Mouse (Mus musculus) MEL (cell line): Measurements from ENCODE around the gene Smarcc2. TPM values are rescaled to one million over a fixed set of nuclear protein-coding genes. Genes with fewer than 3 reads are reported as not detected.

Experiments used
- DNase-seq: peaks from one replicate; pipeline ENCODE4 v3.0.0; 2011; ENCODE audit warnings: low read depth, low spot score
- H3K27ac ChIP-seq: 2 replicates; pipeline ENCODE4 v1.5.1; 2012; ENCODE audit warnings: low read depth, mild to moderate bottlenecking, control low read depth, low read length, moderate library complexity; ENCODE audit not compliant: control insufficient read depth
- H3K27me3 ChIP-seq, 2 experiments: fragments of 150-350 bp in 1 of 2; sonication (generic) in 1 of 2; 2 replicates each; pipeline ENCODE4 v1.6.1; 2012; ENCODE audit warnings: low read length in 2 of 2, mild to moderate bottlenecking in 2 of 2, improper control_type of control experiment in 1 of 2, moderate library complexity in 1 of 2; ENCODE audit not compliant: insufficient read depth in 2 of 2, control insufficient read depth in 1 of 2
- H3K36me3 ChIP-seq, 2 experiments: 2 replicates each; pipeline ENCODE4 v1.6.1; 2012 to 2014; ENCODE audit warnings: low read length in 2 of 2, improper control_type of control experiment in 1 of 2, inconsistent platforms in 1 of 2, mild to moderate bottlenecking in 1 of 2; ENCODE audit not compliant: insufficient read depth in 2 of 2, control insufficient read depth in 1 of 2
- H3K4me1 ChIP-seq, 2 experiments: fragments of 150-350 bp in 1 of 2; sonication (generic) in 1 of 2; 2 replicates each; pipeline ENCODE4 v1.6.1; 2012; ENCODE audit warnings: low read length in 2 of 2, improper control_type of control experiment in 1 of 2, mild to moderate bottlenecking in 1 of 2; ENCODE audit not compliant: insufficient read depth in 2 of 2, control insufficient read depth in 1 of 2
- H3K4me3 ChIP-seq, 2 experiments: fragments of 150-350 bp in 1 of 2; sonication (generic) in 1 of 2; 2 replicates each; pipeline ENCODE4 v1.5.1; 2012; ENCODE audit warnings: low read depth in 2 of 2, low read length in 2 of 2, mild to moderate bottlenecking in 2 of 2, moderate library complexity in 2 of 2, control low read depth in 1 of 2, improper control_type of control experiment in 1 of 2; ENCODE audit not compliant: control insufficient read depth in 1 of 2, insufficient read depth in 1 of 2
- H3K79me2 ChIP-seq: 2 replicates; pipeline ENCODE4 v1.6.1; 2012; ENCODE audit warnings: mild to moderate bottlenecking, low read length, moderate library complexity; ENCODE audit not compliant: control insufficient read depth, poor library complexity, insufficient read depth
- H3K9ac ChIP-seq: 2 replicates; pipeline ENCODE4 v1.6.1; 2012; ENCODE audit warnings: low read depth, mild to moderate bottlenecking, control low read depth, low read length, moderate library complexity; ENCODE audit not compliant: control insufficient read depth, poor library complexity, severe bottlenecking
- H3K9me3 ChIP-seq: fragments of 150-350 bp; sonication (generic); replicated peaks from 2 replicates; pipeline ENCODE4 v1.6.1; 2012; ENCODE audit warnings: mild to moderate bottlenecking, low read length, improper control_type of control experiment, moderate library complexity; ENCODE audit not compliant: insufficient read depth
- CHD2 ChIP-seq: IDR thresholded peaks from 2 replicates; pipeline ENCODE4 v1.6.1; 2011; ENCODE audit warnings: low read length, improper control_type of control experiment
- CTCF ChIP-seq, 3 experiments: IDR thresholded peaks in 2 of 3; conservative IDR thresholded peaks in 1 of 3; 2 replicates each; pipeline ENCODE4 v1.5.1; 2011 to 2012; ENCODE audit warnings: low read length in 3 of 3, low read depth in 2 of 3, mild to moderate bottlenecking in 2 of 3, improper control_type of control experiment in 1 of 3, inconsistent platforms in 1 of 3, mixed read lengths in 1 of 3, moderate library complexity in 1 of 3; ENCODE audit not compliant: control insufficient read depth in 1 of 3, insufficient read depth in 1 of 3, poor library complexity in 1 of 3, severe bottlenecking in 1 of 3
- EP300 ChIP-seq, 2 experiments: IDR thresholded peaks; 2 replicates each; pipeline ENCODE4 v1.6.1; 2011; ENCODE audit warnings: improper control_type of control experiment in 2 of 2, low read length in 2 of 2, low read depth in 1 of 2, mild to moderate bottlenecking in 1 of 2
- HCFC1 ChIP-seq: IDR thresholded peaks from 2 replicates; pipeline ENCODE4 v1.6.1; 2012; ENCODE audit warnings: low read depth, mild to moderate bottlenecking, inconsistent platforms, low read length, improper control_type of control experiment, moderate library complexity
- JUND ChIP-seq: IDR thresholded peaks from 2 replicates; pipeline ENCODE4 v1.6.1; 2011; ENCODE audit warnings: low read depth, mild to moderate bottlenecking, improper control_type of control experiment, low read length
- KAT2A ChIP-seq: conservative IDR thresholded peaks from 2 replicates; pipeline ENCODE4 v1.6.1; 2012; ENCODE audit warnings: low read depth, low read length, improper control_type of control experiment, inconsistent platforms
- MAX ChIP-seq: IDR thresholded peaks from 2 replicates; pipeline ENCODE4 v1.6.1; 2011; ENCODE audit warnings: low read length, improper control_type of control experiment
- MAZ ChIP-seq: IDR thresholded peaks from 2 replicates; pipeline ENCODE4 v1.6.1; 2012; ENCODE audit warnings: low read depth, mild to moderate bottlenecking, inconsistent platforms, low read length, improper control_type of control experiment
- MXI1 ChIP-seq: IDR thresholded peaks from 2 replicates; pipeline ENCODE4 v1.6.1; 2011; ENCODE audit warnings: mild to moderate bottlenecking, low read depth, low read length, improper control_type of control experiment
- MYB ChIP-seq: IDR thresholded peaks from 2 replicates; pipeline ENCODE4 v1.6.1; 2011; ENCODE audit warnings: mild to moderate bottlenecking, low read depth, low read length, improper control_type of control experiment
- MYC ChIP-seq: IDR thresholded peaks from 2 replicates; pipeline ENCODE4 v1.6.1; 2011; ENCODE audit warnings: low read depth, mild to moderate bottlenecking, low read length, improper control_type of control experiment, moderate library complexity
- NELFE ChIP-seq: IDR thresholded peaks from 2 replicates; pipeline ENCODE4 v1.6.1; 2011; ENCODE audit warnings: low read depth, low read length, improper control_type of control experiment
- NRF1 ChIP-seq: IDR thresholded peaks from 2 replicates; pipeline ENCODE4 v1.6.1; 2014; ENCODE audit warnings: low read depth, mild to moderate bottlenecking, inconsistent platforms, low read length, improper control_type of control experiment, moderate library complexity; ENCODE audit not compliant: poor library complexity, insufficient read depth, severe bottlenecking
- POLR2A ChIP-seq, 2 experiments: IDR thresholded peaks; 2 replicates each; pipeline ENCODE4 v1.6.1; 2011 to 2012; ENCODE audit warnings: low read length in 2 of 2, mild to moderate bottlenecking in 2 of 2, control low read depth in 1 of 2, improper control_type of control experiment in 1 of 2, low read depth in 1 of 2, moderate library complexity in 1 of 2; ENCODE audit not compliant: control insufficient read depth in 1 of 2, insufficient read depth in 1 of 2, poor library complexity in 1 of 2
- POLR2AphosphoS2 ChIP-seq: IDR thresholded peaks from 2 replicates; pipeline ENCODE4 v1.6.1; 2011; ENCODE audit warnings: low read length, improper control_type of control experiment
- RAD21 ChIP-seq: IDR thresholded peaks from 2 replicates; pipeline ENCODE4 v1.6.1; 2011; ENCODE audit warnings: mild to moderate bottlenecking, low read depth, low read length, improper control_type of control experiment
- SIN3A ChIP-seq: IDR thresholded peaks from 2 replicates; pipeline ENCODE4 v1.6.1; 2012; ENCODE audit warnings: low read length, improper control_type of control experiment, inconsistent platforms
- TAL1 ChIP-seq: IDR thresholded peaks from 2 replicates; pipeline ENCODE4 v1.6.1; 2012; ENCODE audit warnings: mild to moderate bottlenecking, inconsistent platforms, low read length, moderate library complexity, mixed read lengths
- TBP ChIP-seq: IDR thresholded peaks from 2 replicates; pipeline ENCODE4 v1.8.0; 2011; ENCODE audit warnings: low read depth, low read length, improper control_type of control experiment
- UBTF ChIP-seq: IDR thresholded peaks from 2 replicates; pipeline ENCODE4 v1.6.1; 2012; ENCODE audit warnings: low read depth, mild to moderate bottlenecking, inconsistent platforms, low read length, improper control_type of control experiment, moderate library complexity, borderline replicate concordance; ENCODE audit not compliant: insufficient read depth
- USF1 ChIP-seq: IDR thresholded peaks from 2 replicates; pipeline ENCODE4 v1.6.1; 2014; ENCODE audit warnings: low read depth, mild to moderate bottlenecking, inconsistent platforms, low read length, improper control_type of control experiment, moderate library complexity
- ZC3H11A ChIP-seq: IDR thresholded peaks from 2 replicates; pipeline ENCODE4 v1.6.1; 2012; ENCODE audit warnings: low read depth, mild to moderate bottlenecking, inconsistent platforms, low read length, improper control_type of control experiment
- ZNF384 ChIP-seq: IDR thresholded peaks from 2 replicates; pipeline ENCODE4 v1.6.1; 2012; ENCODE audit warnings: low read depth, mild to moderate bottlenecking, inconsistent platforms, low read length, improper control_type of control experiment
- polyA plus RNA-seq, 2 experiments: library from polyadenylated mRNA; stranded (reverse) in 1 of 2; unstranded in 1 of 2; fragments of >175 nt in 1 of 2; fragments of >200 nt in 1 of 2; gene quantifications; 2 replicates each; pipeline versions ENCODE4 v1.2.1 to v1.2.4; 2012; ENCODE audit warnings: low replicate concordance in 2 of 2, low read depth in 1 of 2; ENCODE audit not compliant: insufficient read length in 2 of 2, insufficient read depth in 1 of 2, missing spikeins in 1 of 2
- total RNA-seq: library from RNA; depleted of rRNA; stranded (reverse); fragments of 300-350 nt; gene quantifications from 2 replicates; pipeline ENCODE4 v1.2.3, GENCODE M21; 2012

The Smarcc2 gene
- total and polyA plus RNA-seq, 3 experiments, result 24.8 to 226 (median 68.8) TPM

DNA sequence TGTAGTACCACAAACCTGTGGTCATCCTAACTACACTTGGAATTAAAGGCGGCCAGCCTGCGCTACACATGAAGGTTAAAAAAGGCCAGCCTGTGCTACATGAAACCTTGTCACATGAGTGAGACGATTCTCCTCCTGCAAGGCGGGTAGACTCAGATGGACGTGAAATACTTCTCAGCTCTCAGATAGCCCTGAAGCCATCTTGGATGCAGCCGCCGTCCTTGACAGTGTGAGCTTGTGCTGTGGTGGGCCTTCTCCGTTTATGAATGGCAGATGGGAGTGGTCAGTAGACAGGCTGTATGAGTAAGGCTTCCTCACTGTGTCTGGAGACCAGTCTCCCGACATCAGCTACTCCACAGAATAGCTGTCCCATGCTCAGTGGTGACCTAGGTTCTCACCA is 50.2 kb downstream of the Smarcc2 start:
- Histone ChIP-seq H3K9me3 (no peaks in the 10 kb centered on the region), H3K27ac (no peak overlapping the region), H3K79me2 (no peaks in the 10 kb centered on the region), H3K4me1 (peaks cover 8 to 15% of the 10 kb centered on the region in 2 experiments), H3K36me3 (peaks cover 0 to 12% of the 10 kb centered on the region in 2 experiments; a peak in 2 of 4 replicates), H3K9ac (no peak overlapping the region), H3K27me3 (no peaks in the 10 kb centered on the region), H3K4me3 (no peak overlapping the region)
- no peak for DNase-seq
- TF ChIP-seq SIN3A, result no peak
- TF ChIP-seq MYB, result no peak
- TF ChIP-seq EP300 (IDR thresholded peaks at IDR 0.05; ENCODE audit: low read depth in 1 of 2, low read length in 2 of 2), result no peak
- TF ChIP-seq TBP, result no peak

DNA sequence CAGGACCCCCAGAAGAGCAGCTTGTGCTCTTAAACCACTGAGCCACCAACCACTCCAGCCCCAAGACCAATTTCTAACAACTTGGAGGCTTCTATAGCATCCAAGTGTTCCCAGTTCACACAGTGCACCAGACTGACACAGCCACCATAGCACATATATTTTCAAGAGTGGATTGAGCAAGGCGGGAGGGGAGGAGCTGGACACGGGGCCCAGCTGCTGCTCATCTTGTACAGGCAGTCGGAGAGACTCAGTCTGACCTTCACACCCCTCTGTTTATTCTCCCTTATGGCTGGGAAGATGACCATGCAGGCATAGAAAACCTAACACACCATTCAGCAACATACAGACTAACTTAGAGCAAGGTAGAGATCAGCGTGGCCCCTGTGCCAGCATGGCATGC is 50.8 kb downstream of the Smarcc2 start:
- Histone ChIP-seq H3K27me3 (no peaks in the 10 kb centered on the region), H3K9ac (no peak overlapping the region), H3K79me2 (no peaks in the 10 kb centered on the region), H3K36me3 (peaks cover 0 to 8% of the 10 kb centered on the region in 2 experiments; a peak in 2 of 4 replicates), H3K9me3 (no peaks in the 10 kb centered on the region), H3K4me3 (no peak overlapping the region), H3K4me1 (peaks cover 4 to 9% of the 10 kb centered on the region in 2 experiments), H3K27ac (no peak overlapping the region)
- DNase-seq, result no peak
- TF ChIP-seq HCFC1 (no peak), JUND (no peak), CTCF (IDR thresholded peaks at IDR 0.05 in 2 of 3, conservative IDR thresholded peaks at IDR 0.05 in 1 of 3; ENCODE audit: control insufficient read depth in 1 of 3, insufficient read depth in 1 of 3, low read depth in 2 of 3, low read length in 3 of 3, poor library complexity in 1 of 3, severe bottlenecking in 1 of 3) (no peak), POLR2A (IDR thresholded peaks at IDR 0.05; ENCODE audit: control insufficient read depth in 1 of 2, insufficient read depth in 1 of 2, low read depth in 1 of 2, low read length in 2 of 2, poor library complexity in 1 of 2) (no peak), ZC3H11A (no peak), MYC (no peak), NELFE (no peak), MAX (no peak), MAZ (no peak), ZNF384 (no peak), MXI1 (no peak), USF1 (no peak), KAT2A (no peak), TAL1 (no peak), CHD2 (no peak), NRF1 (no peak), POLR2AphosphoS2 (no peak), UBTF (no peak), RAD21 (no peak)
